Mouse (Mus musculus) right cerebral cortex, postnatal 25 days (tissue): ENCODE results near the gene Krt25.
A peak's percentile ranks its signal among the peaks of the same experiment; 100 is the strongest.

Source experiments
- DNase-seq: peaks from one replicate; pipeline ENCODE4 v3.0.0; 2022

The Krt25 gene

GRCm38 (mm10) chr11:99322851-99323250, at the start of gene Krt25:
Gene Krt25, minus strand, starts transcription at chr11:99322951.
- no peak for DNase-seq

- DNase-seq = peak; percentile 50
Observed at GRCm38 (mm10) chr11:99369853-99370451, 47.2 kb upstream of the Krt25 start.

DNA sequence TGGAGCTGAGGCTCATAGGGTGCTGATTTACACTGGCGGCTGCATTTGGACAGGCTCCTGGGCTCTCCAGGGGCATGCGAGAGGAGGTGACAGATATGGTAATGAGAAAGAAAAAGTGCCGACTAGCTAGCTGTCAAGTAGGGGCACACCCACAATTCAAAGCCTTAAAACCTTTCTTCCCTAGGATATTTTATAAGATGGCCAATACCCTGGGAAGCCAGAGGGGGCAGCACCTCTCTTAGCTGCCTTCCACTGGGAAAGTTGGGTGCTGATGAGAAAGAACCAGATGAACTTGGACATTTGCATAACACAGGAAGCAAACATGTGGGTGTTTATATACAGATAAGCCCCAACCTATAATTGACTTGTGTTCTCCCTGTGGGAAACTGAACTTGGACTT, 46.5 kb upstream of the Krt25 start:
- no peak for DNase-seq

DNA sequence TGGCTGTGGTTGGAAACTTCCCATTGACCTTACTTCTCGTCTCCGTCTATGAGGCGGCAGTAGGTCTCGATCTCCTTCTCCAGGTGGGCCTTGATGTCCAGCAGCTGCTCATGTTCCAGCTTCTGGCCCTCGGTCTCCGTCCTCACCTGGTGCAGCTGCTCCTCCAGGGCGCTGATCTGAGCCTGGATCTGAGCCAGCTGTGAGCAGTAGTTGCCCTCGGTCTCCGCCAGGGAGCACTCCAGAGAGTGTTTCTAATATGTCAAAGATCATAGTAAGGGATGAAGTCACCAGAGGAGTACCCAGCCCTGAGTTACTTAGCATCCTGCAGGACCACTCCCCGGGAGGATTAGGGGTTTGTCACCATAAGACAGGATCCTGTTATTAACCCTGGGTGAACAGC, 44.0 kb upstream of the Krt25 start:
- no peak for DNase-seq

DNA sequence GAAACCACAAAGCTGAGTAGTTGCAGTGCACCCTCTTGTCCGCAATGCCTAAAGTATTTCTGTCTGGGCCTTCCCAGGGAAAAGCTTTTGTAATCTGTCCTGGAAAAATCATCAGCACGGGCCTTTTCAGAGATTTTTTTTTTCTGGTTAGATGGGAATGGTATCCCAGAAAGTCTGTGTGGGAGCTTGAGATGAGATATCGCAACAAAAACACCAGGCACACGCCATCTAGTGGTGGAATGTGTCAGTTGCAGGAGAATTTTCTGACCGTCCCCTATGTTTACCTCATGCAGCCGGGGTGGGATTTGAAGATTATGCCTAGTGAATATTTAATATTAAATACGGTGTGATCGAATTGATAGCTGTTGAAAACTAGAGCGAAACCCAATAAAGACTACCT, 41.7 kb upstream of the Krt25 start:
- peak; percentile 30 for DNase-seq

DNA sequence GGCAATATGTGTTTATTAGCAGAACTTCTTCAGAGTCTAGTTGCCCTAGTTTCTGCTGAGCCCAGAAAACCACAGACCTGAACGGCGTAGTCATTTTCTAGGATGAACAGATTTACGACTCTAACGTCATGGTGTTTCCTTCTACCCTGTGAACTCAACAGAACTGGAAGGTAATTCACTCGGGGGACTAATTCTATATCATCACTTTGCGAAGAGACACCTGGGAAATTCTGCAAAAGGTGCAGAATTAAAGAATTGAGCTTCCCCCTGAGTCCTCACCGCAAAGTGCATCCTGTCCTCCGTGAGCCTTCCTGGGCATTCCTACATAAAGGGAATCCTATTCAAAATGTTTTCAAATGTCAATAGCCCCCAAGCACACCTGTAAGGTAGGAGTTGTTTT, 38.7 kb upstream of the Krt25 start:
- DNase-seq = no peak

DNA sequence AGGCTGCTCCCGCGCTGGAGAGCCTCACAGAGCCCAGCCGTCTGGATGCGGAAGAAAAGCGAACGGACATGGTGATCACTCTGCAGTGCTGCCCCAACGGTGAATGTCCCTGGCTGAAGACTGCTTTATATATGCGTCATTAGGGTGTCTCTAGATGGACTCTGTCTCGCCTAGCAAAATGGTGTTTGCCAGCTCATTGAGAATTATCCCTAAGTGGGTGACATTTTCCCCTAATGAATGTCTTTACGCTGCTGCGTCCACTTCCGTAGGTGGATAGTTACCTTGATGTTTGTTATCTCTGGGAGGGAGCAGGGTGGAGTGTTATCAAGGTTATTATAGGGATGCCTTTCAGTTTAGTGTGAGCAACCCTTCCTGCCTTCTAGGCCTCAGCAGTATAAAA, 28.3 kb upstream of the Krt25 start, which contains the start of gene Krt27:
Gene Krt27, minus strand, starts transcription at position 101 of the 400 bp plus-strand sequence.
- no peak for DNase-seq

DNA sequence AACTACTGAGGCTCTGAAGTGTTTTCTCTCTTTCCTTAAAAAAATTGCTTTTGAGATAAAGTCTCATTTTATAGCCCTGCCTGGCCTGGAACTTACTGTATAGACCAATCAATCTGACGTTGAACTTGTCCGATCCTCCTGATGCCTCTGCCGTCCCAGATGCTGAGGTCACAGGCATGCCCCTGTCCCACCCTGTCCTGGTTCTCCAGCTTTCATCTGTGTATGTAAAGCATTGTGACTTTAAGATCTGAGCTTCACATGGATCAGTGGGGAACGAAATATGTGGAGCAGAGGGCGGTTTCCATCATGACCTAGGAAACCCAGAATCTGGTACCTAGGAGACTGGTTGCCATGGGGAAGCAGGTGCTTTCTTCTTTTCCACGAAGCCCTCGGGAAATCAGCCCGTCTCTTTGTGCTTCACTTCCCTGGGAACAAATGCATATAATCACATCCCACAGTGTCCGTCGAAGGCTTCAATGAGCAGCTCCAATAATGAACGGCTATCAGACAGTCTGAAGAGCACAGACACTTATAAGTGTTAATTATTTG, 16.6 kb upstream of the Krt25 start:
- DNase-seq = no peak

GRCm38 (mm10) chr11:99337866-99338265, 15.1 kb upstream of the Krt25 start, which contains the start of gene Krt26:
Gene Krt26, minus strand, starts transcription at chr11:99337966.
- no peak for DNase-seq

GRCm38 (mm10) chr11:99333426-99333825, 10.7 kb upstream of the Krt25 start:
- peak; percentile 23 for DNase-seq

DNA sequence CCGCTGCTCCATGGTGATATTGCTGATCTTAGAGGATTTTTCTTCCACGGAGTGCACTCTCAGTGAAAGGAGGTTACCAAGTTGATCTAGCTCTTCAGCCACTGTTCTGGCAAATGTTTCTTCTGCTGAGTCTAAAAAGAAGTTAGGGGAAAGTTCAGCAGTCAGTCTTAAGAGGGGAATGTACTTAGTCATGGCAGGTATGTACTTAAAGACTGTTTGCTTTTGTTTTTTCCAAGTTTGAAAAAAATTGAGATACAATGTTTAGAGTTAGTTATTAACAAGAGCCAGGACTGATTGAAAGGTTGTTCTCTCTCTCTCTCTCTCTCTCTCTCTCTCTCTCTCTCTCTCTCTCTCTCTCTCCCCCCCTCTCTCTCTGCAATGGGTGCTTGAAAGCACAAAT, 6.9 kb upstream of the Krt25 start:
- DNase-seq = no peak

GRCm38 (mm10) chr11:99321094-99321493, 1.7 kb downstream of the Krt25 start:
- no peak for DNase-seq

DNA sequence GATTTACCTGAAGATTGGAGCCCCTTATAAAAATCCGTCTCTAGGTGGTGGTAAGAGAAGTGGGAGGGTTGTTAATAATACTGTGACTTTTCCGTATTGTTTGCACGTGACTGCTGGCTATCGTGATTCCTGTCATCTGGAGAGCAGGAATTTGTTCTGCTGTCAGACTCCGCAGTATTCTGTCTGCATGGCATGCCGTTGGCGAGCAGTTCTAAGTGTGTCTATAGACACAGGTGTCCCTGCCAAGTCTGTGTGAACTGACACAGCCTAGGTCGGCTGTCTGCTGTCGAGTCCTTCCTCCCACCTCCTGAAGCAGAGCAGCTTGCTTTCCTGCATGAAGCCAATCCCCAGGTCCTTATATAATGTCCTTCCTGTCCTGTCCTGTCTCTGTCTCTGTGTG, 3.6 kb downstream of the Krt25 start:
- DNase-seq = no peak

GRCm38 (mm10) chr11:99316543-99316942, 6.2 kb downstream of the Krt25 start:
- DNase-seq = no peak

- DNase-seq = no peak
Observed at GRCm38 (mm10) chr11:99314594-99314993, 8.2 kb downstream of the Krt25 start.

DNA sequence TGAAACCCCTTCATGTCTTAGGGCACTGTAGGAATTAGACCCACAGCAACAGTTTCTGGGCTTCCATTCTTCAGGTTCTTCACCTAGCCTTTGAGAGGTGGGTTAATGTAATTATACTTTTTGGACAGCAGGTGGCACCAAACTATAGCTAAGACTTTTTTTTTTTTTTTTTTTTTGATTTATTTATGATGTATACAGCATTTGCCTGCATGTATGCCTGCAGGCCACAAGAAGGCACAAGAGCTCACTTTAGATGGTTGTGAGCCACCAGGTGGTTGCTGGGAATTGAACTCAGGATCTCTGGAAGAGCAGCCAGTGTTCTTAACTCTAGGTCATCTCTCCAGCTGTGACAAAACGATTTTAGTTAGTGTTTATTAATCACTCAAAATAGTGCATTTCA, 11.9 kb downstream of the Krt25 start:
- DNase-seq = no peak

- peak; percentile 48 for DNase-seq
Observed at GRCm38 (mm10) chr11:99307579-99307978, 15.2 kb downstream of the Krt25 start.

- no peak for DNase-seq
Observed at GRCm38 (mm10) chr11:99295039-99295438, 27.7 kb downstream of the Krt25 start.

DNA sequence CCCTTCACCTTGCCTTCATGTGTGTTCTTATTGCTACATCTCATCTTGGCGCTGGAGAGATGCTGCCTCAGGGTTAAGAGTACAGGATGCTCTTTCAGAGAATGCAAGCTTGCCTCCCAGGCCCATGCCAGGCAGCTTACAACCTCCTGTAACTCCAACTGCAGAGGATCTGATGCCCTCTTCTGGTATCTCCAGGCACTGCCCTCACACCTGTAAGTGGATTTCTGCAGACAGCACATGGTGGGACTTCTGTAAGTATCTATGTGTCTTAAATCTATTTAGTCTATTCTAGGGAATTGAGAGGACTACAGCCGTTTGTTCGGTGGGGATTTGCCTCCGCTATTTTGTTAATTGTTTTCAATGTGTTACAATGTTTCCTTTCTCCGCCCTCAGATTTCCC, 29.9 kb downstream of the Krt25 start:
- DNase-seq = peak; percentile 13

GRCm38 (mm10) chr11:99284833-99285312, 37.9 kb downstream of the Krt25 start, which contains the start of gene Krt24:
Gene Krt24, minus strand, starts transcription at chr11:99285262.
- no peak for DNase-seq

- no peak for DNase-seq
Observed at GRCm38 (mm10) chr11:99284011-99284410, 38.7 kb downstream of the Krt25 start.

GRCm38 (mm10) chr11:99283334-99283733, 39.4 kb downstream of the Krt25 start:
- no peak for DNase-seq

DNA sequence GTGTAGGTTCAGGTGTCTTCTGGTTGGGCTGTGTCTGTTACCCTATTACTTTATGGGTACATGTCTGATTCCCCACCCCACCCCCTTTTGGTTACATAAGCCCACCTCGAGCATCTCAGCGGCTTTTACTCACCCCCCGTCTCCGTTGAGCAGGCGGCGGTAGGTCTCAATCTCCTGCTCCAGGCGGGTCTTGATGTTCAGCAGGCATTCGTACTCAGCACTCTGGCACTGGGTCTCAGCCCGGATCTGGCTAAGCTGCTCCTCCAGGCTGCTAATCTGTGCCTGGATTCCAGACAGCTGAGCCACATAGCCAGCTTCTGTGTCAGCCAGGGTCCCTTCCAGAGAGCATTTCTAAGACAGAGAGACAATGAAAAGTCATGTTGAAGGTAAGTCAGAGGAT, 41.6 kb downstream of the Krt25 start:
- DNase-seq = no peak

DNA sequence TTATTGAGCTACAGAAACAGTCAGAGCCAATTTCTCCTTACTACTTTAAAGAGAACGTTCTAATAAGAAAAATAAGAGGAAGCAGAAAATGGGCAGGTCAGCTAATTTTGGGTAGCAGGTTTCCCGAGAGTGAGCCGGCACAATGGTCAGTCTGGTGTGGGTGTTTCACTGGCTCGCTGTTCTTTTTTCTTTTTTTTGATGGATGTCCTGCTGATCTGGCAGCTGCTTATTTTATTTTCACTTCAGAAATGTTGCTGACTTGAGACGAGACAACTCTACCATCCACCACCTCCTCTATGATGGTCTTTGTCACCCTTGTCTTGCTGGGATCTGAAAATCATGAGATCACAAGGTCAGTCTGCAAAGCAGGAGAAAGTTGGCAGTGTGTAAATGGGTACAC, 42.8 kb downstream of the Krt25 start:
- no peak for DNase-seq

DNA sequence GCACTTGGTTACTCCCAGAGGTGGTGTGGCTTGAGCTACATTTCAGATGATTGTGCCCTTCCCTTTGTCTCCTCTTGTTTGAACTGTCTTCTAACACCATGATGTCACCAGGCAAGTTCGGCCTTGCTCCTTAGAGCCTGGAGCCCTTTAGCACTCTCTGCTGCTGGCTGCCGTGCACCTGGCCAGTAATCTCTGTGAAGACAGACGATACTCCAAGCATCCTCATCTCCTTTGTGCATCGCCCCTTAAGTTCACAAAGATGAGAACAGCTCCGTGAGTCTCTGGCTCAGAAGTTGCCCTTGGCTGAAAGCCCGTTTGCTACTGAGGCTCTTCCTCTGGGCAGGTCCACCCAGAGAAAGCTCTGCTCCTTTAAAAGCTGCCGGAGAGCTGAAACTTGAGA, 46.0 kb downstream of the Krt25 start:
- no peak for DNase-seq
